Mouse (Mus musculus) CH12.LX (cell line): ENCODE measurements at regions not wholly inside any gene's neighbourhood (a gene's known extent, or its start where the extent isn't known, plus 50 kb on each side); places are given as distances from the start of the nearest gene placed in this dataset.

Source experiments
- CTCF ChIP-seq, 2 experiments: IDR thresholded peaks in 1 of 2; conservative IDR thresholded peaks in 1 of 2; 2 replicates each; pipeline ENCODE4 v1.5.1; 2011 to 2012; ENCODE audit warnings: low read depth in 2 of 2, low read length in 2 of 2, improper control_type of control experiment in 1 of 2, inconsistent platforms in 1 of 2, mild to moderate bottlenecking in 1 of 2, moderate library complexity in 1 of 2
- GABPA ChIP-seq: IDR thresholded peaks from 2 replicates; pipeline ENCODE4 v1.6.1; 2012; ENCODE audit warnings: low read depth, low read length, improper control_type of control experiment, inconsistent platforms; ENCODE audit not compliant: insufficient replicate concordance
- JUN ChIP-seq: IDR thresholded peaks from 2 replicates; pipeline ENCODE4 v1.6.1; 2011; ENCODE audit warnings: low read depth, mild to moderate bottlenecking, low read length, improper control_type of control experiment, moderate library complexity; ENCODE audit not compliant: insufficient read depth
- MAX ChIP-seq: IDR thresholded peaks from 2 replicates; pipeline ENCODE4 v1.6.1; 2011; ENCODE audit warnings: low read length, improper control_type of control experiment
- MEF2A ChIP-seq: IDR thresholded peaks from 2 replicates; pipeline ENCODE4 v1.6.1; 2014; ENCODE audit warnings: low read depth, mild to moderate bottlenecking, inconsistent platforms, low read length, improper control_type of control experiment, borderline replicate concordance
- MXI1 ChIP-seq: IDR thresholded peaks from 2 replicates; pipeline ENCODE4 v1.6.1; 2011; ENCODE audit warnings: mild to moderate bottlenecking, low read depth, low read length, improper control_type of control experiment
- NELFE ChIP-seq: IDR thresholded peaks from 2 replicates; pipeline ENCODE4 v1.6.1; 2011; ENCODE audit warnings: low read depth, low read length, improper control_type of control experiment
- POLR2A ChIP-seq: IDR thresholded peaks from 2 replicates; pipeline ENCODE4 v1.6.1; 2011; ENCODE audit warnings: low read depth, mild to moderate bottlenecking, improper control_type of control experiment, low read length

- TF ChIP-seq CTCF (conservative IDR thresholded peaks at IDR 0.05 in 1 of 2, IDR thresholded peaks at IDR 0.05 in 1 of 2; ENCODE audit: low read depth in 2 of 2, low read length in 2 of 2): no peak
- TF ChIP-seq MEF2A: no peak
- no peak for TF ChIP-seq JUN
- TF ChIP-seq MXI1: no peak
- no peak for TF ChIP-seq MAX
- TF ChIP-seq NELFE: no peak
- TF ChIP-seq POLR2A: no peak
- TF ChIP-seq GABPA: no peak
Measured at GRCm38 (mm10) chr1:71822123-71822522, 169.1 kb upstream of the Fn1 start.
